Mouse (Mus musculus) liver, embryonic 15.5 days (tissue): ENCODE measurements at regions not wholly inside any gene's neighbourhood (a gene's known extent, or its start where the extent isn't known, plus 50 kb on each side); places are given as distances from the start of the nearest gene placed in this dataset.
"Not testable (repeated sequence)": the region's sequence is repeated elsewhere in the genome, so short reads cannot be mapped to it uniquely, and the experiment has no call there.

Experiments
- ATAC-seq: fragments of 200-750 bp; cut with Nextera tagmentation; 2 replicates; pipeline ENCODE4 v1.8.0; 2017; ENCODE audit warnings: moderate number of reproducible peaks, mild to moderate bottlenecking, moderate library complexity; ENCODE audit not compliant: insufficient read depth
- H3K27ac ChIP-seq: fragments of 300-500 bp; sonication (generic); replicated peaks from 2 replicates; pipeline ENCODE4 v1.5.1; 2015; ENCODE audit warnings: mild to moderate bottlenecking, inconsistent platforms
- H3K27me3 ChIP-seq: fragments of 300-500 bp; sonication (generic); 2 replicates; pipeline ENCODE4 v1.6.1; 2015; ENCODE audit warnings: mild to moderate bottlenecking, inconsistent platforms
- H3K36me3 ChIP-seq: fragments of 300-500 bp; sonication (generic); replicated peaks from 2 replicates; pipeline ENCODE4 v1.6.1; 2015; ENCODE audit warnings: moderate library complexity, mild to moderate bottlenecking, inconsistent platforms
- H3K4me1 ChIP-seq: fragments of 300-500 bp; sonication (generic); replicated peaks from 2 replicates; pipeline ENCODE4 v1.6.1; 2015; ENCODE audit warnings: inconsistent platforms
- H3K4me2 ChIP-seq: fragments of 300-500 bp; sonication (generic); 2 replicates; pipeline ENCODE4 v1.6.1; 2015; ENCODE audit warnings: moderate library complexity, mild to moderate bottlenecking, inconsistent platforms
- H3K4me3 ChIP-seq: fragments of 300-500 bp; sonication (generic); replicated peaks from 2 replicates; pipeline ENCODE4 v1.5.1; 2015; ENCODE audit warnings: mild to moderate bottlenecking, inconsistent platforms
- H3K9ac ChIP-seq: fragments of 300-500 bp; sonication (generic); 2 replicates; pipeline ENCODE4 v1.6.1; 2015; ENCODE audit warnings: moderate library complexity, mild to moderate bottlenecking, inconsistent platforms
- H3K9me3 ChIP-seq: fragments of 300-500 bp; sonication (generic); replicated peaks from 2 replicates; pipeline ENCODE4 v1.6.1; 2016; ENCODE audit warnings: inconsistent platforms
- WGBS: fragments of 180-500 bp; shearing (Covaris S2); methylation state at CpG from one replicate; pipeline ENCODE4 v1.1.7; 2015; ENCODE audit warnings: mixed read lengths; ENCODE audit not compliant: insufficient replicate concordance; 5-methylcytosine and 5-hydroxymethylcytosine counted together

DNA sequence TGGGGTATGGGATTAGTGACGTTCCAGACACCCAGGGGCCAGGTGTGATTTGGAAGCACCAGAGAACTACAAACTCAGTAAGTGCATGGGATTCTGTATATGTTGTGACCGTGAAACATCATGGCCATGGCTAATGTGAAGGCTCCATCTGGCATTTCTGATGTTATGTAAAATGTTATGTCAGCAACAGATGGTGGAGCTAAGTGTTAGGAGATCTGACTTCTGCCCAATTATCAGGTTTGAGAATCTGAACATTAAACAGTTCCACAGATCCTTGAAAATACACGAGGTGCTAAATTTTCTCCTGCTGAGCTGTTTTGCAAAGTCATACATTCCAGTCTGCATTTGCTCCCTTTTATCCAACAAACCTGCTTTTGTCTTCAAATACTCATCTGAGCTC lies 223.6 kb upstream of the Egfl6 start:
- H3K27me3 ChIP-seq, result no peaks in the 10 kb centered on the region
- no peak for ATAC-seq
- H3K36me3 ChIP-seq, result no peaks in the 10 kb centered on the region
- no peaks in the 10 kb centered on the region for H3K4me1 ChIP-seq
- no peak overlapping the region for H3K4me2 ChIP-seq
- WGBS, result 48% methylated on average over 3 of the region's 3 CpGs
- H3K9me3 ChIP-seq, result no peaks in the 10 kb centered on the region
- H3K9ac ChIP-seq, result no peak overlapping the region
- no peak overlapping the region for H3K27ac ChIP-seq
- H3K4me3 ChIP-seq, result no peak overlapping the region

DNA sequence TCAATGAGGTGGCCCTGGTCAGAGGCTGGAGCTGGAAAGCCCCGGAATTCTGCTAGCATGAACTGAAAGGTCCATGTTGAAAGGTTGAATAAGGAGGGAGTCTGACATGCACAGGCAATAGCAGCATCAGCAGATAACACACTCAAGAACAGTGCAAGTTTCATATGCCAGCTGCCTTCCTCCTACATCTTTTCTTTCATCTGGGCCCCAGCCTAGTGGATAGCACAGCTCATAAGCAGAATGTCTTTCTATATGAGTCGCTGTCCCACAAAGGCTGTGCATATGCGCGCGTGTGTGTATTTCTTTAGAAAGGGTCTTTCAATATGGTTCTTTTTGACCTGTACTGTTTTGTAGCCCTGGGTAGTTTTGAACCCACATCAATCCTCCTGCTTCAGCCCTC lies 222.7 kb upstream of the Egfl6 start:
- H3K4me1 ChIP-seq, result no peaks in the 10 kb centered on the region
- H3K27me3 ChIP-seq, result no peaks in the 10 kb centered on the region; the same call in 1 of the 2 replicates
- H3K9ac ChIP-seq, result no peak overlapping the region
- no peak overlapping the region for H3K27ac ChIP-seq
- ATAC-seq, result no peak
- H3K4me3 ChIP-seq, result no peak overlapping the region
- H3K36me3 ChIP-seq, result no peaks in the 10 kb centered on the region
- WGBS, result 77% methylated on average over 5 of the region's 5 CpGs
- no peak overlapping the region for H3K4me2 ChIP-seq
- no peaks in the 10 kb centered on the region for H3K9me3 ChIP-seq

DNA sequence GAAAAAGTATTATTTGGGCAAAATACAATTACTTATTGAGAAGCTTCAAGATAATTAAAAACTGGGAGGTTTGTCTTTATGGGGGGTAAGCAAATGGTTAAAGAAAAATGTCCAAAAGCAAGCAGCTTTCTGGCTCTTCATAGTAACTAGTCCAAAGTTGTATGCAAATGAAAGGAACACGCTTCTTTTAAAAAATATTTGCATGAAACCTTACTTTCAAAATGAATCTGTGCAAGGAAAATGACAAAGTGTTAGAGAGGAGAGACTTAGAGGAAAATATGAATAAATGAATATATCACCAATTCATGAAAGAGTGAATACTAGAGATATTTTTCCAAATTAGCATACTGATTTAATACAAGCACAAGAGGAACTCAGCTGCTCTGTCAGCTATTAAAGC lies 220.4 kb upstream of the Egfl6 start:
- Histone ChIP-seq H3K9ac (no peak overlapping the region), H3K4me3 (no peak overlapping the region), H3K27ac (no peak overlapping the region), H3K4me2 (no peak overlapping the region), H3K9me3 (no peaks in the 10 kb centered on the region), H3K27me3 (no peaks in the 10 kb centered on the region; the same call in 1 of the 2 replicates), H3K36me3 (no peaks in the 10 kb centered on the region), H3K4me1 (no peaks in the 10 kb centered on the region)
- no peak for ATAC-seq
- WGBS, result 47% methylated on average over 1 of the region's 1 CpGs

DNA sequence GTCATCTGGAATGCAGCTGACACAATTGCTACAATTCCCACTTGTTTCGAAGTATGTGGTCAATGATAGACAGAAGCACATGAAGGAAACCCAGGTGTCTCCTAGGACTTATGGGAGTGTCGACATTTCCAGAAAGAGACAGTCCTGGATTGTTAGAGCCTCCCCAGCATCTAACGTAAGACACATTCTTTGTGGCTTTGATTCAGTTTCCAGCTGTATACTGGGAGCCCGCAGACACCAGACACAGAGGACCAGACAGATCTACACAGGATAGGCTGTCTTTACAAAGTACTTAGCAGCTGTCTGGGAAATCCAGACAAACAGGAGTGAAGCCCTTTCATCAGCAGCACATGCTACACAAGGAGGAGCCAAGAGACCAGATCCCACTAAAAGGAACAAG lies 220.0 kb upstream of the Egfl6 start:
- Histone ChIP-seq H3K27ac (no peak overlapping the region), H3K9me3 (no peaks in the 10 kb centered on the region), H3K4me1 (no peaks in the 10 kb centered on the region), H3K36me3 (no peaks in the 10 kb centered on the region), H3K27me3 (peaks cover 3% of the 10 kb centered on the region; the same call in 1 of the 2 replicates), H3K4me3 (no peak overlapping the region), H3K9ac (no peak overlapping the region), H3K4me2 (no peak overlapping the region)
- ATAC-seq, result no peak
- 57% methylated on average over 4 of the region's 4 CpGs for WGBS

DNA sequence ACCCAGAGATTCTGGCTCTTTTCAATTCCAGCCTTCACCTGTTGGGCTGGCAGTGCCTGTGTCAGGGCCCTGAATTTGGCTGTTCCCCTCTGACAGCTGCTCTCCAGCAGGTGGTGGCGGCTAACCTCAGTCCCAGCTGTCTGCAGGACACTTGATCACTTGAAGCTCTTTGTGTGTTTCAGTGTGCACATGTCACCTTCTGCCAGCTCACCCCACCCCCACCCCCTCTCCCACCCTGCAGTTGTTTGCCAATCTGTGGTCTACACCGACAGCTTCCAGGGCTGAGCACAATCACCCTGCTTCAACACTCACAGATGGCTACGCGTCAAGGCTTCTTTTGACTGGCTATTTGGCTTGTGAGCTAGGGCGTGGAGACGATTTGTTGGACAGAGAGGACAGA lies 217.7 kb upstream of the Egfl6 start:
- peaks cover 5% of the 10 kb centered on the region; the same call in 1 of the 2 replicates for H3K27me3 ChIP-seq
- no peak for ATAC-seq
- WGBS, result 47% methylated on average over 6 of the region's 6 CpGs

DNA sequence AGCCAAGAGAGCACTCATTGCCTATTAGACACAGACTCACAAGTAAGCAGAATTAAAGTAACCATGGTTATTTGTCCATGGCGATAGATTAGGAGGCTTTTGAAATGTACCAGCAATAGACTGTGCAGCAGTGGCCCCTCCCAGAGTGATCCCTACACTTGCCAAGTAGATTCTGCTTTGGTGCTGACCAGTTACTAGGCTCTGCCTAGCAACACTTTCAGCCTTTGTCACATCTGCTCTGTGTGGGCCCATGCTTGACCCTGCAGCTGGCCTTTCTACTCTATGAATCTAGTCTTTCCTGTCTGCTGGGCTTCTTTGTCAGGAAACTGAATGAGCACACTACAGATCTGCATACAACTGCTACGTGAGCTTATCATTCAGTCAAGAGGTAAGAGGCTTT lies 215.5 kb upstream of the Egfl6 start:
- H3K27ac ChIP-seq, result no peak overlapping the region
- no peaks in the 10 kb centered on the region for H3K4me1 ChIP-seq
- H3K9me3 ChIP-seq, result no peaks in the 10 kb centered on the region
- H3K4me3 ChIP-seq, result no peak overlapping the region
- WGBS, result 52% methylated on average over 2 of the region's 2 CpGs
- no peak for ATAC-seq
- H3K36me3 ChIP-seq, result no peaks in the 10 kb centered on the region
- H3K4me2 ChIP-seq, result no peak overlapping the region
- H3K27me3 ChIP-seq, result peaks cover 5% of the 10 kb centered on the region; the same call in 1 of the 2 replicates
- no peak overlapping the region for H3K9ac ChIP-seq

More for the DNA sequence above, 217.7 kb upstream of the Egfl6 start:
- Histone ChIP-seq H3K27ac (no peak overlapping the region), H3K9me3 (no peaks in the 10 kb centered on the region), H3K36me3 (no peaks in the 10 kb centered on the region), H3K4me3 (no peak overlapping the region), H3K9ac (no peak overlapping the region), H3K4me1 (no peaks in the 10 kb centered on the region), H3K4me2 (no peak overlapping the region)

DNA sequence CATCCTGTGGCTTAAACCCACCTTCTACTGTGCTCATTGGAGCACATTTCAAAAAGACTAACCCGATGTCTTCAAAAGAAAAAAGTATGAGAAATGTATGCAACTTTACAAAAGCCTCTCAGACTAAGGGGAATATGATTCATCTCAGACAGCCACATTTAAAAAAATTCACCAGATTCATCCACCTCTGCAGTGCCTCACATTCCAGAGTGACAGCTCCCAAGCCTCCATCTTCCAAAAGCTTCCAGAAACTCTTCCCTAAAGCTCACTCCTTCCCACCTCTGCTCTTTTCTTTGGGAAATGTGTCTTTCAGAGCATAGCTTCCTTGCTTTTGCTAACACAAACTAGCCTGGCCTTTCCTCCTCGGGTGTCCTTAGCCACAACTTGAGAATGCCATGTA lies 210.1 kb upstream of the Egfl6 start:
- Histone ChIP-seq H3K27ac (no peak overlapping the region), H3K9ac (no peak overlapping the region), H3K9me3 (no peaks in the 10 kb centered on the region), H3K27me3 (peaks cover 4% of the 10 kb centered on the region; the same call in 1 of the 2 replicates), H3K4me3 (no peak overlapping the region), H3K4me2 (no peak overlapping the region), H3K4me1 (no peaks in the 10 kb centered on the region), H3K36me3 (no peaks in the 10 kb centered on the region)
- no peak for ATAC-seq
- WGBS, result 38% methylated on average over 2 of the region's 2 CpGs

DNA sequence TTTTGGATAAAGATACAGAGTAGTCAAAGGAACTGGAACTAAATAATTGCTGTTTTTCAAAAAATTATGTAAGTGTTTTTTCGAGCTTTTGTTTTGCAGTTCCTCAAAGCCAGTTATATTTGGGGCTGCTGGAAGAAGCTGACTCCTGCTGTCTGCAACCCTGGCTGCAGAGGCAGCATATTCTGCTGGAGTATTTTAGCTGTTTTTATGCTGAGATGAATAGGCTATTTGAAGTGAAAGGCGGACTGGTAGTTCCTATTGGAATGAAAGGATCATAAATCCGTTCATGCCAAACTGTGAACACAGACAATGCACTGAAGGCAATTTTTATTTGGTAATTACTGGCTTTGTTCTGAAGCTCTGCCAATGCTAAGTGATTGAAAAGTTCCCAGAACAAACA lies 203.5 kb upstream of the Egfl6 start:
- Histone ChIP-seq H3K27ac (no peak overlapping the region), H3K4me1 (no peaks in the 10 kb centered on the region), H3K27me3 (no peaks in the 10 kb centered on the region; the same call in 1 of the 2 replicates), H3K36me3 (no peaks in the 10 kb centered on the region), H3K9ac (no peak overlapping the region), H3K4me2 (no peak overlapping the region), H3K9me3 (no peaks in the 10 kb centered on the region), H3K4me3 (no peak overlapping the region)
- no peak for ATAC-seq
- WGBS, result 61% methylated on average over 3 of the region's 3 CpGs

DNA sequence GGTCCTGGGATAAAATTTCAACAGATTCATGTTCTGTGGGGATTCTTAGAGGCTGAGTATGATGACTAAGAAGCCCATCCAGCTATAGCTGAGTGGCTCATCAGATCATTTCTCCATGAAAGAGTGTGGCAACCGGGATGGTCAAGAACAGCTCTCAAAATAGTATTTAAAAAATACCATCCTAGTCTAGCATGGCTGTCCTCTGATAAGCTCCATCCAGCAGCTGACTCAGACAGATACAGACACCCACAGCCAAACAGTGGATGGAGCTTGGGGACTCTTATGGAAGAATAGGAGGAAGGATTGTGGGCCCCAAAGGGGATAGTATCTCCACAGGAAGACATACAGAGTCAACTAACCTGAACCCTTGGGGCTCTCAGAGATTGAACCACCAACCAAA lies 201.6 kb upstream of the Egfl6 start:
- WGBS, result 48% methylated on average over 1 of the region's 1 CpGs
- not testable (repeated sequence) for H3K4me3 ChIP-seq, H3K9ac ChIP-seq, H3K27me3 ChIP-seq, H3K36me3 ChIP-seq, H3K9me3 ChIP-seq, H3K27ac ChIP-seq, H3K4me1 ChIP-seq, H3K4me2 ChIP-seq
- peak; percentile 68 for ATAC-seq

DNA sequence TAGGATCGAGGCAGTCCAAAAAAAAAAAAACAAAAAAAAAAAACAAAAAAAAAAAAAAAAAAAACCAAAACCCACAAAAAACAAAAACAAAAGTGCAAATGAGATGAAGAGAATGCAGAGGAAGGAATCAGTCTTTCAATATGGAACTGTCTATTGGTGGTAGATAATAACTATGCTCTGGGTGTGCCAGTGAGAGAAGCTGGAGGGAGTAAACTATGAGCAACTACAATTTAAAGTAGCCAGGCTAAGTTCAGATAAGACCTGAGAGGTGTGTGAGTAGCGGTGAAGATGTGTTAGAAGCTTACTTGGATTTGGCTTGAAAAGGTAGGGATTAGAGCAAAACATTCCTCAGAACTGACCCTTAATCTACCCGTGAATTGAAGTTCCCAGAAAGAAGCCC lies 200.1 kb upstream of the Egfl6 start:
- 51% methylated on average over 3 of the region's 3 CpGs for WGBS
- ATAC-seq, result no peak; the same call in 1 of the 2 replicates
- Histone ChIP-seq H3K9me3 (no peaks in the 10 kb centered on the region), H3K36me3 (no peaks in the 10 kb centered on the region), H3K9ac (no peak overlapping the region), H3K27me3 (no peaks in the 10 kb centered on the region), H3K4me1 (no peaks in the 10 kb centered on the region), H3K27ac (no peak overlapping the region), H3K4me2 (no peak overlapping the region), H3K4me3 (no peak overlapping the region)

DNA sequence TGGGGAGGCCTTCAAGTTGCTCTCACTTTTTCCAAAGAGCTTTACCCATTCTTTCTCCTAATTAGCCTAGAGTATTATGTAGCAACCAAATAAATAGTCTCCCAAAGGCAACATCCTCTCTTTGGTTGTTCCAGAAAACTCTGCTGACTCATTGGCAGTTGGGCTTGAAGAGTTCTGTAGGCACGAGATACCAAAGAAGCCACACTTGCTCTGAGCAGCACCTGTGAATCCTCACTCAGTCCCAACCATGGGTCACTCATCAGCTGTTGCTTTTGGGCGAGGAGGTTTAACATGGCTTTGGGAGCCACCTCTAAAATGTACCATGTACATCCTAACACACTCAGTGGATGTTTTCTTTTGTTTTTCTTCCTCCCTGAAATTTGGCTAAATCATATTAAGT lies 197.9 kb upstream of the Egfl6 start:
- 29% methylated on average over 2 of the region's 2 CpGs for WGBS
- Histone ChIP-seq H3K27me3 (no peaks in the 10 kb centered on the region), H3K36me3 (no peaks in the 10 kb centered on the region), H3K4me1 (no peaks in the 10 kb centered on the region), H3K27ac (no peak overlapping the region), H3K9ac (no peak overlapping the region), H3K9me3 (no peaks in the 10 kb centered on the region), H3K4me2 (no peak overlapping the region), H3K4me3 (no peak overlapping the region)
- peak; percentile 63; the same call in 1 of the 2 replicates for ATAC-seq

DNA sequence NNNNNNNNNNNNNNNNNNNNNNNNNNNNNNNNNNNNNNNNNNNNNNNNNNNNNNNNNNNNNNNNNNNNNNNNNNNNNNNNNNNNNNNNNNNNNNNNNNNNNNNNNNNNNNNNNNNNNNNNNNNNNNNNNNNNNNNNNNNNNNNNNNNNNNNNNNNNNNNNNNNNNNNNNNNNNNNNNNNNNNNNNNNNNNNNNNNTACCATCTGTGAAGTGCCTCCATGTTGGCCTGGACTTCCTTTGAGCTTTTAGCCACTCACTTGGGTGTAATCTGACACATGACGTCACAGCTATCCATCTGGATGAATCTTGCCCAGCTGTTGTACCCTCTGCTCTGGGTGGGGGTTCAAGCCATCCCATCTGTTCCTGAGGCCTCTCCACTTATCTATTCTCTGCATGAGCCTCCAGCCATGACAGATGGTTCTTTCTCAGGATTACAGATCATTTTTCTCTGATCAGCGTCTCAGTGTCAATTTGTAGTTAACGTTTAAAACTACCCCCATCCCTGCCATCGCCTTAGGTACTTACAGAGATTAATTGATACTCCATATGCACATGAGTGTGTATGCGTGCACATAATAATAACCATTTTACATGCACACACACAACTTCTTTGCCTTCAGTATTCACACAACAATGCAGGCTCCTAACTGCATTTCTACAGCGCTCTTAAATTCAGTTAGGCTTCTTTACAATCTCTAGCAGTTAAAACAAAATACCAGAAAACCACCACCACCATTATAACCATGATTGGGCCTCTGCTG lies 194.0 kb upstream of the Egfl6 start:
- no peaks in the 10 kb centered on the region for H3K4me1 ChIP-seq
- H3K4me3 ChIP-seq, result no peak overlapping the region
- H3K27me3 ChIP-seq, result no peaks in the 10 kb centered on the region
- H3K9me3 ChIP-seq, result no peaks in the 10 kb centered on the region
- no peak overlapping the region for H3K4me2 ChIP-seq
- no peaks in the 10 kb centered on the region for H3K36me3 ChIP-seq
- H3K27ac ChIP-seq, result no peak overlapping the region
- peak; percentile 51; the same call in 1 of the 2 replicates for ATAC-seq
- WGBS, result 56% methylated on average over 6 of the region's 6 CpGs
- H3K9ac ChIP-seq, result no peak overlapping the region
